Mouse (Mus musculus) limb, embryonic 11.5 days (tissue): ENCODE measurements around the gene Slc38a1. TPM values are rescaled to one million over a fixed set of nuclear protein-coding genes. Genes with fewer than 3 reads are reported as not detected.
"Not testable (repeated sequence)": the region's sequence is repeated elsewhere in the genome, so short reads cannot be mapped to it uniquely, and the experiment has no call there.

Experiments
- ATAC-seq: fragments of 200-750 bp; cut with Nextera tagmentation; 2 replicates; pipeline ENCODE4 v1.8.0; 2017; ENCODE audit warnings: low read depth; ENCODE audit not compliant: insufficient number of reproducible peaks, low FRiP score, low TSS enrichment
- DNase-seq: peaks from one replicate; pipeline ENCODE4 v3.0.0-alpha.2; 2015; ENCODE audit warnings: low spot score
- H3K27ac ChIP-seq: fragments of 300-500 bp; sonication (generic); replicated peaks from 2 replicates; pipeline ENCODE4 v1.5.1; 2014; ENCODE audit warnings: low read depth, mild to moderate bottlenecking, low read length
- H3K27me3 ChIP-seq: fragments of 300-500 bp; sonication (generic); 2 replicates; pipeline ENCODE4 v1.6.1; 2014; ENCODE audit warnings: mild to moderate bottlenecking, low read length, mixed read lengths; ENCODE audit not compliant: control insufficient read depth, insufficient read depth
- H3K36me3 ChIP-seq: fragments of 300-500 bp; sonication (generic); 2 replicates; pipeline ENCODE4 v1.6.1; 2014; ENCODE audit warnings: mild to moderate bottlenecking, low read length, moderate library complexity, mixed read lengths; ENCODE audit not compliant: control insufficient read depth, insufficient read depth
- H3K4me1 ChIP-seq: fragments of 300-500 bp; sonication (generic); 2 replicates; pipeline ENCODE4 v1.6.1; 2014; ENCODE audit warnings: low read length, mixed read lengths; ENCODE audit not compliant: control insufficient read depth, insufficient read depth
- H3K4me2 ChIP-seq: fragments of 300-500 bp; sonication (generic); 2 replicates; pipeline ENCODE4 v1.6.1; 2014; ENCODE audit warnings: low read depth, mild to moderate bottlenecking, moderate library complexity; ENCODE audit not compliant: severe bottlenecking
- H3K4me3 ChIP-seq: fragments of 300-500 bp; sonication (generic); 2 replicates; pipeline ENCODE4 v1.5.1; 2014; ENCODE audit warnings: low read depth, low read length
- H3K9ac ChIP-seq: fragments of 300-500 bp; sonication (generic); 2 replicates; pipeline ENCODE4 v1.6.1; 2014; ENCODE audit warnings: mild to moderate bottlenecking, low read length
- H3K9me3 ChIP-seq: fragments of 300-500 bp; sonication (generic); 2 replicates; pipeline ENCODE4 v1.6.1; 2016; ENCODE audit warnings: low read length; ENCODE audit not compliant: control insufficient read depth
- WGBS: fragments of 180-500 bp; shearing (Covaris S2); extraction: QIAGEN DNeasy Blood & Tissue Kit; methylation state at CpG from one replicate; pipeline ENCODE4 v1.1.7; 2014; 5-methylcytosine and 5-hydroxymethylcytosine counted together
- polyA plus RNA-seq: library from polyadenylated mRNA; unstranded; fragments of >200 nt; fragmentation: Nextera tagmentation; extraction: Ambion mirVana; gene quantifications from 2 replicates; pipeline ENCODE4 v1.2.1, GENCODE M21; 2014

The Slc38a1 gene
- polyA plus RNA-seq, 1 experiment from 2014 or later, result 132 TPM

GRCm38 (mm10) chr15:96638173-96638572, 4.5 kb downstream of the Slc38a1 start:
- Histone ChIP-seq H3K36me3 (peaks cover 25% of the 10 kb centered on the region), H3K4me1 (peaks cover 19% of the 10 kb centered on the region; the same call in 1 of the 2 replicates), H3K27ac (no peak overlapping the region), H3K4me3 (no peak overlapping the region), H3K9ac (no peak overlapping the region), H3K9me3 (no peaks in the 10 kb centered on the region), H3K27me3 (no peaks in the 10 kb centered on the region), H3K4me2 (no peak overlapping the region)
- 59% methylated on average over 10 of the region's 10 CpGs for WGBS
- ATAC-seq (no peak), DNase-seq (no peak)

- no peak overlapping the region for H3K9ac ChIP-seq
- H3K36me3 ChIP-seq, result peaks cover 25% of the 10 kb centered on the region
- DNase-seq (no peak), ATAC-seq (no peak)
- peaks cover 12% of the 10 kb centered on the region; the same call in 1 of the 2 replicates for H3K4me1 ChIP-seq
- H3K4me2 ChIP-seq, result no peak overlapping the region
- no peaks in the 10 kb centered on the region for H3K27me3 ChIP-seq
- H3K27ac ChIP-seq, result no peak overlapping the region
- H3K4me3 ChIP-seq, result no peak overlapping the region
- 89% methylated on average over 19 of the region's 19 CpGs for WGBS
- H3K9me3 ChIP-seq, result peaks cover 3% of the 10 kb centered on the region; the same call in 1 of the 2 replicates
Measured at GRCm38 (mm10) chr15:96634670-96635405, 7.9 kb downstream of the Slc38a1 start.

GRCm38 (mm10) chr15:96632201-96632600, 10.5 kb downstream of the Slc38a1 start:
- no peaks in the 10 kb centered on the region for H3K4me1 ChIP-seq
- WGBS, result 88% methylated on average over 5 of the region's 5 CpGs
- H3K9ac ChIP-seq, result no peak overlapping the region
- peaks cover 18% of the 10 kb centered on the region for H3K36me3 ChIP-seq
- no peak overlapping the region for H3K4me3 ChIP-seq
- H3K27me3 ChIP-seq, result no peaks in the 10 kb centered on the region
- DNase-seq, result no peak
- no peak overlapping the region for H3K4me2 ChIP-seq
- no peak overlapping the region for H3K27ac ChIP-seq
- peaks cover 3% of the 10 kb centered on the region; the same call in 1 of the 2 replicates for H3K9me3 ChIP-seq
- no peak for ATAC-seq

GRCm38 (mm10) chr15:96631107-96631718, 11.5 kb downstream of the Slc38a1 start:
- WGBS, result 91% methylated on average over 13 of the region's 13 CpGs

GRCm38 (mm10) chr15:96628256-96628655, 14.5 kb downstream of the Slc38a1 start:
- no peaks in the 10 kb centered on the region for H3K4me1 ChIP-seq
- 92% methylated on average over 7 of the region's 7 CpGs for WGBS
- H3K9ac ChIP-seq, result no peak overlapping the region
- H3K4me3 ChIP-seq, result no peak overlapping the region
- H3K27me3 ChIP-seq, result no peaks in the 10 kb centered on the region
- no peak overlapping the region for H3K27ac ChIP-seq
- no peak overlapping the region for H3K4me2 ChIP-seq
- ATAC-seq, result no peak
- no peak for DNase-seq
- peaks cover 14% of the 10 kb centered on the region for H3K36me3 ChIP-seq
- H3K9me3 ChIP-seq, result peaks cover 3% of the 10 kb centered on the region; the same call in 1 of the 2 replicates

More at GRCm38 (mm10) chr15:96631107-96631718, 11.5 kb downstream of the Slc38a1 start:
- H3K4me3 ChIP-seq, result no peak overlapping the region
- no peak for ATAC-seq
- H3K9ac ChIP-seq, result no peak overlapping the region
- peaks cover 3% of the 10 kb centered on the region; the same call in 1 of the 2 replicates for H3K9me3 ChIP-seq
- no peak overlapping the region for H3K4me2 ChIP-seq
- DNase-seq, result no peak
- no peak overlapping the region for H3K27ac ChIP-seq
- H3K4me1 ChIP-seq, result no peaks in the 10 kb centered on the region
- H3K27me3 ChIP-seq, result no peaks in the 10 kb centered on the region
- peaks cover 18% of the 10 kb centered on the region for H3K36me3 ChIP-seq

- DNase-seq, result no peak
- Histone ChIP-seq H3K4me3 (no peak overlapping the region), H3K27ac (no peak overlapping the region), H3K9me3 (peaks cover 5% of the 10 kb centered on the region; the same call in 1 of the 2 replicates), H3K4me2 (no peak overlapping the region), H3K27me3 (no peaks in the 10 kb centered on the region), H3K9ac (no peak overlapping the region), H3K4me1 (no peaks in the 10 kb centered on the region), H3K36me3 (peaks cover 24% of the 10 kb centered on the region)
- 87% methylated on average over 5 of the region's 5 CpGs for WGBS
- ATAC-seq, result no peak
Measured at GRCm38 (mm10) chr15:96626871-96627270, 15.8 kb downstream of the Slc38a1 start.

GRCm38 (mm10) chr15:96625012-96625411, 17.7 kb downstream of the Slc38a1 start:
- not testable (repeated sequence) for H3K27me3 ChIP-seq, H3K27ac ChIP-seq, H3K9ac ChIP-seq, H3K4me1 ChIP-seq, H3K9me3 ChIP-seq, H3K4me3 ChIP-seq, DNase-seq, H3K4me2 ChIP-seq, ATAC-seq
- H3K36me3 ChIP-seq, result peaks cover 24% of the 10 kb centered on the region
- WGBS, result 94% methylated on average over 9 of the region's 9 CpGs

- 98% methylated on average over 7 of the region's 7 CpGs for WGBS
- peaks cover 31% of the 10 kb centered on the region for H3K36me3 ChIP-seq
- no peak overlapping the region for H3K4me3 ChIP-seq
- ATAC-seq (no peak), DNase-seq (no peak)
- H3K9ac ChIP-seq, result no peak overlapping the region
- no peak overlapping the region for H3K27ac ChIP-seq
- H3K4me1 ChIP-seq, result no peaks in the 10 kb centered on the region
- no peak overlapping the region for H3K4me2 ChIP-seq
- H3K27me3 ChIP-seq, result no peaks in the 10 kb centered on the region
- H3K9me3 ChIP-seq, result peaks cover 5% of the 10 kb centered on the region; the same call in 1 of the 2 replicates
Measured at GRCm38 (mm10) chr15:96622376-96622775, 20.3 kb downstream of the Slc38a1 start.
